Mouse (Mus musculus): ENCODE data around the gene Dgke.

DNA sequence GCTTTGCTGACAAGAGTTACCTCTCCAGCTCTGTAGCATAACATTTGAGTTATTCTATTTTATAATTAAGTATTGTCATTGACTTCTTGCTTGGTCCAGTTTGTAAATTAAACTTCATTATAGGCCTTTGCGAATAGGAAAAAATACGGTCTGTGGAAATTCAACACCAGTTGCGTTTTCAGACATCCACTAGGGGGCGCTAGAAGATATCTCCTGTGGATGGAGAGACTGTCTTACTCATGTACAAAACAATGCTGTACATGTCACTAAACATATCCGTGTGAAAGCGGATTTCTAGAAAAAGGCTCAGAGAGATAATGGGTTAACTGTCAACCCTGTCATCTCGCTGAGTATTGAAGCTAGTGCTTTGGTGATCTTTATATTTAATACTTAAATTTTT is 18.0 kb upstream of the Dgke start:
- no peak for TF ChIP-seq EP300 (IDR thresholded peaks at IDR 0.05; ENCODE audit: low read depth)
- TF ChIP-seq CTCF (IDR thresholded peaks at IDR 0.05; ENCODE audit: low read depth), result peak; percentile 68
